Mouse (Mus musculus) heart, adult 2 months (tissue): Measurements from ENCODE around the gene Xrcc5.

Experiments
- EP300 ChIP-seq: fragments of 200-500 bp; IDR thresholded peaks from 2 replicates; pipeline ENCODE4 v1.6.1; 2011; ENCODE audit warnings: low read depth, low read length, control low read depth; ENCODE audit not compliant: insufficient read depth
- POLR2A ChIP-seq: fragments of 200-500 bp; IDR thresholded peaks from 2 replicates; pipeline ENCODE4 v1.6.1; 2011; ENCODE audit warnings: mild to moderate bottlenecking, low read depth, low read length, control low read depth; ENCODE audit not compliant: insufficient read depth

GRCm38 (mm10) chr1:72372913-72373312 lies 65.7 kb downstream of the Xrcc5 start:
- TF ChIP-seq EP300 (no peak), POLR2A (no peak)
